Mouse (Mus musculus): ENCODE results near the gene B3gat3.

DNA sequence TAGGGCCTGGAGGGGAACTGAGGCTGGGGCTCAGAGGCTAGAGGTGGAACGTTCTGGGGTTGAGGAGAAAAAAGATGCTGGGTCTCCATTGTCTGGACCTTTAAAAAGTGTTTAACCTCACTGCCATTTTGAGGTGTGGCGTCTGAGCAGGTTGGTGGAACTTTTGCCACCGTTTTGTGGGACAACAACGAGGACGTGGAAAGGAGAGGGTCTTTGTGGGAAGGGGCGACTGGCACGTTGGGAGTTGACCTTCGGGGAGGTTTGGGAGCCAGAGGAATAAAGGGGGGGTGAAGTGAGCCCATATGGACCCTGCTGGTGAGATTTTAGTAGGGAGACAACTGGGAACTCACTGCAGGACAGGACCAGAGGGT is 47.2 kb downstream of the B3gat3 start:
- no peak for TF ChIP-seq CTCF (IDR thresholded peaks at IDR 0.05; ENCODE audit: low read depth, low read length)
- no peak for TF ChIP-seq POLR2A (IDR thresholded peaks at IDR 0.05; ENCODE audit: borderline replicate concordance, low read depth, low read length)

Data from bone marrow macrophage, adult 2 months (primary cell).